Mouse (Mus musculus) v-Abl transformed pro-B cells (cell line): ENCODE results near the gene Nemp1.

Experiments used
- in situ Hi-C, 2 experiments: fragments of 400-800 bp; cut with MboI; formaldehyde crosslinking; loops; one replicate each; pipeline ENCODE4 v1.15.1; 2025; ENCODE audit not compliant: unreplicated experiment in 2 of 2

Nemp1 gene

GRCm38 (mm10) chr10:127666501-127667268, at the start of gene Nemp1:
Nemp1 (plus strand) TSS chr10:127666901.
- in situ Hi-C loops = loop anchor here in 1 of 2 experiments (25.0 kb wide), 1 partner anchor 521 kb away; the partner anchor contains the start of genes Gls2 and Rbms2

GRCm38 (mm10) chr10:127617294-127617693, 49.4 kb upstream of the Nemp1 start:
- in situ Hi-C loops = no loop called here

GRCm38 (mm10) chr10:127618173-127618572, 48.5 kb upstream of the Nemp1 start:
- in situ Hi-C loops = no loop called here

GRCm38 (mm10) chr10:127619119-127619721, 47.5 kb upstream of the Nemp1 start:
- in situ Hi-C loops = no loop called here

- in situ Hi-C loops = loop anchor here in 1 of 2 experiments (10.0 kb wide), 1 partner anchor 45 kb away; no protein-coding TSS in a partner anchor
These were observed 46.7 kb upstream of the Nemp1 start for GRCm38 (mm10) chr10:127619941-127620405.

GRCm38 (mm10) chr10:127620406-127621190, 46.1 kb upstream of the Nemp1 start, which contains the start of gene Lrp1:
Lrp1 (minus strand) TSS chr10:127621148.
- in situ Hi-C loops = loop anchor here in 1 of 2 experiments (10.0 kb wide), 1 partner anchor 46 kb away; no protein-coding TSS in a partner anchor

GRCm38 (mm10) chr10:127621191-127622056, 45.3 kb upstream of the Nemp1 start:
- in situ Hi-C loops = loop anchor here in 1 of 2 experiments (10.0 kb wide), 1 partner anchor 47 kb away; no protein-coding TSS in a partner anchor

- in situ Hi-C loops = loop anchor here in 1 of 2 experiments (10.0 kb wide), 1 partner anchor 47 kb away; no protein-coding TSS in a partner anchor
These were observed 44.7 kb upstream of the Nemp1 start for GRCm38 (mm10) chr10:127622057-127622392.

- in situ Hi-C loops = loop anchor here in 1 of 2 experiments (10.0 kb wide), 1 partner anchor 48 kb away; no protein-coding TSS in a partner anchor
These were observed 44.0 kb upstream of the Nemp1 start for GRCm38 (mm10) chr10:127622661-127623060.

- in situ Hi-C loops = loop anchor here in 1 of 2 experiments (10.0 kb wide), 1 partner anchor 49 kb away; no protein-coding TSS in a partner anchor
These were observed 43.1 kb upstream of the Nemp1 start for GRCm38 (mm10) chr10:127623439-127624216.

GRCm38 (mm10) chr10:127626433-127626832, 40.3 kb upstream of the Nemp1 start:
- in situ Hi-C loops = loop anchor here in 1 of 2 experiments (10.0 to 25.0 kb wide), 2 partner anchors 52 to 561 kb away; partner anchors contain the start of genes Gls2 and Rbms2

- in situ Hi-C loops = loop anchor here (10.0 to 25.0 kb wide), 2 partner anchors 373 to 556 kb away; partner anchors contain the start of genes Gls2 (in 1 of the 2), Hsd17b6 (in 1 of the 2) and Rbms2 (in 1 of the 2)
These were observed 35.2 kb upstream of the Nemp1 start for GRCm38 (mm10) chr10:127631261-127632214.

- in situ Hi-C loops = loop anchor here (10.0 to 25.0 kb wide), 2 partner anchors 372 to 555 kb away; partner anchors contain the start of genes Gls2 (in 1 of the 2), Hsd17b6 (in 1 of the 2) and Rbms2 (in 1 of the 2)
These were observed 33.9 kb upstream of the Nemp1 start for GRCm38 (mm10) chr10:127632668-127633271.

GRCm38 (mm10) chr10:127640421-127640820, 26.3 kb upstream of the Nemp1 start:
- in situ Hi-C loops = loop anchor here (5.0 to 25.0 kb wide), 5 partner anchors 37 to 547 kb away; partner anchors contain the start of genes Gls2 (in 1 of the 2) and Rbms2 (in 1 of the 2)

- in situ Hi-C loops = loop anchor here (5.0 to 25.0 kb wide), 5 partner anchors 35 to 545 kb away; partner anchors contain the start of genes Gls2 (in 1 of the 2) and Rbms2 (in 1 of the 2)
These were observed 24.6 kb upstream of the Nemp1 start for GRCm38 (mm10) chr10:127641861-127642771.
